ENCODE assay signal across 8 mouse cellular contexts in the genomic region with DNA sequence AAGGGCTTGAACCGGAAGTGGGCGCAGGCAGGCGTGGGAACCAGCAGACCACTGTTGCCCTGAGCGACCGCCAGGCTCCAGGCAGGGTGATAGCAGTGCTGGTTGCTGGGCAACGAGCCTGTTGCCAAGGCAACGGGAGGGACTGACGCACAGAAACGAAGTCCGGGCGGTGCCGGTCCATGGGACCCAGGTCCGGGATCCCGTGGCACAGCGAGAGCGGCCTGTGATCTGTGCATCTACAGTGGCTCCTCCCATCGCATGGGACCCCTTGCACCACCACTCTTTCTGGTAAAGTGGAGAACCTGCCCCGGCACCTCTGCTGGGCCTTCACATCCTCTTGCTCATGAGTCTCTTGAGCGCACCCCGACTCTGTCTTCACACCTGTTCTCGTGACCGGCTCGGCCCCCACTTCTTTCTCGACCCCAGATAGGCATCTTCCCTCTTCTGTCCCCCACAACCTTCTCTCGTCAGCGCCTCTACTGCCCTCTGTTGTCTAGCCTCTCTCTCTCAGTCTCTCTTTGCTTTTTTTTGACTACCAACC. TPM values are rescaled to one million over a fixed set of nuclear protein-coding genes. Genes with fewer than 3 reads are reported as not detected.
DNase-seq lines count a peak whose midpoint lies in the region; ATAC-seq and TF ChIP-seq lines count a peak whose summit lies in the region.

No protein-coding gene starts in this region.

- intact Hi-C loops in heart, postnatal 25 days (cut with DNase I), result no loop called here

- H3K27ac ChIP-seq in forebrain, embryonic 11.5 days (ENCODE audit: low read depth, low read length), result 0 out of 2 replicates have a peak overlapping the region, but pooled peaks have one; percentile 25
- H3K27ac ChIP-seq in liver, embryonic 14.5 days, result no peak overlapping the region
- H3K27ac ChIP-seq in neural tube, embryonic 12.5 days, result peak overlapping the region; percentile 26; the same call in 1 of the 2 replicates

- no peaks in the 10 kb centered on the region for H3K36me3 ChIP-seq in forebrain, embryonic 11.5 days (ENCODE audit: control insufficient read depth, insufficient read depth, low read length)
- no peaks in the 10 kb centered on the region for H3K36me3 ChIP-seq in liver, embryonic 14.5 days (replicated peaks; ENCODE audit: control insufficient read depth, insufficient read depth, low read depth)
- H3K36me3 ChIP-seq in neural tube, embryonic 12.5 days, result peaks cover 3% of the 10 kb centered on the region; the same call in 1 of the 2 replicates

- no peaks in the 10 kb centered on the region for H3K9me3 ChIP-seq in forebrain, embryonic 11.5 days (ENCODE audit: control insufficient read depth, low read length)
- H3K9me3 ChIP-seq in liver, embryonic 14.5 days (ENCODE audit: control insufficient read depth, low read length), result no peaks in the 10 kb centered on the region
- H3K9me3 ChIP-seq in neural tube, embryonic 12.5 days, result no peaks in the 10 kb centered on the region

- peak overlapping the region; percentile 76 for H3K4me2 ChIP-seq in forebrain, embryonic 11.5 days (ENCODE audit: low read depth, low read length, severe bottlenecking)
- H3K4me2 ChIP-seq in liver, embryonic 14.5 days (ENCODE audit: low read depth), result no peak overlapping the region
- H3K4me2 ChIP-seq in neural tube, embryonic 12.5 days (replicated peaks), result peak overlapping the region; percentile 67

- H3K27me3 ChIP-seq in forebrain, embryonic 11.5 days (ENCODE audit: control insufficient read depth, insufficient read depth, low read length), result no peaks in the 10 kb centered on the region
- H3K27me3 ChIP-seq in liver, embryonic 14.5 days (ENCODE audit: control insufficient read depth, insufficient read depth, low read length), result no peaks in the 10 kb centered on the region; the same call in 1 of the 2 replicates
- H3K27me3 ChIP-seq in neural tube, embryonic 12.5 days (replicated peaks), result peaks cover 6% of the 10 kb centered on the region; the same call in 1 of the 2 replicates

- ATAC-seq in forebrain, embryonic 11.5 days (replicated peaks; ENCODE audit: low FRiP score), result peak; percentile 91
- ATAC-seq in liver, embryonic 14.5 days (ENCODE audit: insufficient read depth), result peak; percentile 47; the same call in 1 of the 2 replicates
- peak; percentile 95 for ATAC-seq in neural tube, embryonic 12.5 days (ENCODE audit: low FRiP score, low read depth)

- WGBS in forebrain, embryonic 11.5 days, result under 1% methylated on average over 26 of the region's 26 CpGs
- 4% methylated on average over 26 of the region's 26 CpGs for WGBS in liver, embryonic 14.5 days (ENCODE audit: insufficient replicate concordance)
- under 1% methylated on average over 26 of the region's 26 CpGs for WGBS in neural tube, embryonic 12.5 days

- peak; percentile 60 for DNase-seq in ovary, adult 18-20 months (ENCODE audit: low spot score)
- no peak for DNase-seq in ovary, postnatal 10 days (ENCODE audit: low spot score)
- DNase-seq in forebrain, embryonic 11.5 days (ENCODE audit: low spot score), result peak; percentile 94
- DNase-seq in heart, postnatal 25 days (ENCODE audit: low spot score), result peak; percentile 42
- peak; percentile 92 for DNase-seq in layer of hippocampus, adult 11-12 months (ENCODE audit: low spot score)
- no peak for DNase-seq in liver, embryonic 14.5 days (ENCODE audit: low read depth in 3 of 3, low spot score in 3 of 3)
- no peak for DNase-seq in thymus, postnatal 25 days

- H3K4me1 ChIP-seq in forebrain, embryonic 11.5 days (replicated peaks; ENCODE audit: control insufficient read depth, insufficient read depth, low read length), result peaks cover 6% of the 10 kb centered on the region
- 0 out of 4 replicates have a peak, but pooled peaks cover 0 to 3% of the 10 kb centered on the region in 2 experiments for H3K4me1 ChIP-seq in liver, embryonic 14.5 days (replicated peaks; ENCODE audit: control insufficient read depth in 2 of 2, insufficient read depth in 2 of 2, low read length in 1 of 2)
- H3K4me1 ChIP-seq in neural tube, embryonic 12.5 days, result peaks cover 21% of the 10 kb centered on the region

- peak overlapping the region; percentile 41 for H3K4me3 ChIP-seq in forebrain, embryonic 11.5 days (ENCODE audit: low read depth, low read length)
- H3K4me3 ChIP-seq in liver, embryonic 14.5 days (ENCODE audit: insufficient read depth in 1 of 2, low read depth in 2 of 2, low read length in 2 of 2), result no peak overlapping the region
- H3K4me3 ChIP-seq in neural tube, embryonic 12.5 days, result peak overlapping the region; percentile 43

- H3K9ac ChIP-seq in forebrain, embryonic 11.5 days (ENCODE audit: low read length), result peak overlapping the region; percentile 57
- no peak overlapping the region for H3K9ac ChIP-seq in liver, embryonic 14.5 days (replicated peaks)
- peak overlapping the region; percentile 57 for H3K9ac ChIP-seq in neural tube, embryonic 12.5 days

- TF ChIP-seq EP300 in liver, embryonic 14.5 days (IDR thresholded peaks at IDR 0.05; ENCODE audit: low read depth), result no peak

- no peak for TF ChIP-seq CTCF in liver, embryonic 14.5 days (IDR thresholded peaks at IDR 0.05; ENCODE audit: low read depth)

RNA-seq across cellular contexts. Expression of a gene that starts 0.7 kb away (rescaled TPM):
- 13.5 and 15.3 TPM in 2 replicates for polyA plus RNA-seq in forebrain, embryonic 11.5 days (2014; fragmentation: Nextera tagmentation; extraction: Ambion mirVana)
- total RNA-seq in heart, postnatal 25 days (2021), result 1 to 10 TPM in 1 of 2 experiments, under 1 TPM in 1; 0.94 to 1.1 TPM
- 0.15 and 0.22 TPM in 2 replicates for polyA plus RNA-seq in liver, embryonic 14.5 days (2012; rRNA removed)
- 0.25 and 0.81 TPM in 2 replicates for polyA plus RNA-seq in liver, embryonic 14.5 days (2014; fragmentation: Nextera tagmentation; extraction: Ambion mirVana)
- polyA plus RNA-seq in neural tube, embryonic 12.5 days (2016; fragmentation: Nextera tagmentation; extraction: Ambion mirVana), result 27.9 and 28.6 TPM in 2 replicates

RNA-seq across cellular contexts. Expression of a gene that starts 14.4 kb away (rescaled TPM):
- 1.4 and 2.0 TPM in 2 replicates for polyA plus RNA-seq in forebrain, embryonic 11.5 days (2014; fragmentation: Nextera tagmentation; extraction: Ambion mirVana)
- total RNA-seq in heart, postnatal 25 days (2021), result 1 to 10 TPM; 2.6 to 3.2 TPM
- polyA plus RNA-seq in liver, embryonic 14.5 days (2012; rRNA removed), result 0.39 and 0.42 TPM in 2 replicates
- 0.09 TPM in 1 of 2 replicates, not detected in the other for polyA plus RNA-seq in liver, embryonic 14.5 days (2014; fragmentation: Nextera tagmentation; extraction: Ambion mirVana)
- polyA plus RNA-seq in neural tube, embryonic 12.5 days (2016; fragmentation: Nextera tagmentation; extraction: Ambion mirVana), result 1.2 and 1.7 TPM in 2 replicates

RNA-seq across cellular contexts. Expression of a gene that starts 22.6 kb away (rescaled TPM):
- polyA plus RNA-seq in forebrain, embryonic 11.5 days (2014; fragmentation: Nextera tagmentation; extraction: Ambion mirVana), result 1.8 and 2.4 TPM in 2 replicates
- over 10,000 TPM in 1 of 2 experiments, 1,000 to 10,000 TPM in 1; 9,719 to 10,316 TPM for total RNA-seq in heart, postnatal 25 days (2021)
- 0.30 and 0.35 TPM in 2 replicates for polyA plus RNA-seq in liver, embryonic 14.5 days (2012; rRNA removed)
- polyA plus RNA-seq in liver, embryonic 14.5 days (2014; fragmentation: Nextera tagmentation; extraction: Ambion mirVana), result 0.45 TPM in 1 of 2 replicates, not detected in the other
- 2.8 and 2.9 TPM in 2 replicates for polyA plus RNA-seq in neural tube, embryonic 12.5 days (2016; fragmentation: Nextera tagmentation; extraction: Ambion mirVana)

RNA-seq across cellular contexts. Expression of a gene that starts 30.5 kb away (rescaled TPM):
- 4.2 and 5.6 TPM in 2 replicates for polyA plus RNA-seq in forebrain, embryonic 11.5 days (2014; fragmentation: Nextera tagmentation; extraction: Ambion mirVana)
- total RNA-seq in heart, postnatal 25 days (2021), result 10 to 100 TPM; 26.1 to 30.7 TPM
- 2.0 and 4.0 TPM in 2 replicates for polyA plus RNA-seq in liver, embryonic 14.5 days (2012; rRNA removed)
- polyA plus RNA-seq in liver, embryonic 14.5 days (2014; fragmentation: Nextera tagmentation; extraction: Ambion mirVana), result 2.6 and 3.3 TPM in 2 replicates
- polyA plus RNA-seq in neural tube, embryonic 12.5 days (2016; fragmentation: Nextera tagmentation; extraction: Ambion mirVana), result 58.1 and 75.1 TPM in 2 replicates

RNA-seq across cellular contexts. Expression of a gene that starts 45.2 kb away (rescaled TPM):
- polyA plus RNA-seq in forebrain, embryonic 11.5 days (2014; fragmentation: Nextera tagmentation; extraction: Ambion mirVana), result 46.8 and 48.6 TPM in 2 replicates
- 10 to 100 TPM; 54.7 to 61.2 TPM for total RNA-seq in heart, postnatal 25 days (2021)
- 16.2 and 22.2 TPM in 2 replicates for polyA plus RNA-seq in liver, embryonic 14.5 days (2012; rRNA removed)
- 15.6 and 22.2 TPM in 2 replicates for polyA plus RNA-seq in liver, embryonic 14.5 days (2014; fragmentation: Nextera tagmentation; extraction: Ambion mirVana)
- 61.1 and 72.5 TPM in 2 replicates for polyA plus RNA-seq in neural tube, embryonic 12.5 days (2016; fragmentation: Nextera tagmentation; extraction: Ambion mirVana)

Comparison
In these comparisons a context has a peak if more than half of its experiments do, and no peak if none do; other contexts are left out.
1. DNase-seq: peak in ovary, adult 18-20 months (single experiment), forebrain, embryonic 11.5 days (single experiment), heart, postnatal 25 days (single experiment) and layer of hippocampus, adult 11-12 months (single experiment); none in ovary, postnatal 10 days (single experiment), liver, embryonic 14.5 days (0 of 3) and thymus, postnatal 25 days (single experiment).
2. H3K4me3 ChIP-seq: peak in forebrain, embryonic 11.5 days (single experiment) and neural tube, embryonic 12.5 days (single experiment); none in liver, embryonic 14.5 days (0 of 2).
3. Peak in every context shown above with its lines, with median percentiles within 50 percentile points of each other: ATAC-seq.